Mouse (Mus musculus): ENCODE measurements at regions not wholly inside any gene's neighbourhood (a gene's known extent, or its start where the extent isn't known, plus 50 kb on each side); places are given as distances from the start of the nearest gene placed in this dataset.

- no peak for DNase-seq (ENCODE audit: low spot score in 2 of 2)
Measured at GRCm38 (mm10) chr1:92340644-92341043, 133.0 kb downstream of the Ndufa10 start.

- no peak for DNase-seq (ENCODE audit: low spot score in 2 of 2)
Measured at GRCm38 (mm10) chr1:92338589-92338988, 135.1 kb downstream of the Ndufa10 start.

- DNase-seq (ENCODE audit: low spot score in 2 of 2): no peak
Measured at GRCm38 (mm10) chr1:92337450-92337849, 136.2 kb downstream of the Ndufa10 start.

GRCm38 (mm10) chr1:92332248-92332584 is 136.7 kb upstream of the Hdac4 start:
- DNase-seq (ENCODE audit: low spot score in 2 of 2): no peak

- DNase-seq (ENCODE audit: low spot score in 2 of 2): no peak
Measured at GRCm38 (mm10) chr1:92331559-92332247, 136.2 kb upstream of the Hdac4 start.

- no peak for DNase-seq (ENCODE audit: low spot score in 2 of 2)
Measured at GRCm38 (mm10) chr1:92330181-92330580, 134.7 kb upstream of the Hdac4 start.

- no peak for DNase-seq (ENCODE audit: low spot score in 2 of 2)
Measured at GRCm38 (mm10) chr1:92329491-92329890, 134.0 kb upstream of the Hdac4 start.

- DNase-seq (ENCODE audit: low spot score in 2 of 2): no peak
Measured at GRCm38 (mm10) chr1:92327141-92327540, 131.6 kb upstream of the Hdac4 start.

- no peak for DNase-seq (ENCODE audit: low spot score in 2 of 2)
Measured at GRCm38 (mm10) chr1:92325281-92325680, 129.8 kb upstream of the Hdac4 start.

- DNase-seq (ENCODE audit: low spot score in 2 of 2): peak in 1 of 2 experiments; percentile 31
Measured at GRCm38 (mm10) chr1:92324091-92324950, 128.8 kb upstream of the Hdac4 start.

- DNase-seq (ENCODE audit: low spot score in 2 of 2): no peak
Measured at GRCm38 (mm10) chr1:92317131-92317530, 121.6 kb upstream of the Hdac4 start.

GRCm38 (mm10) chr1:92316191-92316723 is 120.8 kb upstream of the Hdac4 start:
- no peak for DNase-seq (ENCODE audit: low spot score in 2 of 2)

GRCm38 (mm10) chr1:92313001-92313597 is 117.6 kb upstream of the Hdac4 start:
- DNase-seq (ENCODE audit: low spot score in 2 of 2): no peak

GRCm38 (mm10) chr1:92309883-92310282 is 114.4 kb upstream of the Hdac4 start:
- no peak for DNase-seq (ENCODE audit: low spot score in 2 of 2)

GRCm38 (mm10) chr1:92309381-92309780 is 113.9 kb upstream of the Hdac4 start:
- DNase-seq (ENCODE audit: low spot score in 2 of 2): no peak

GRCm38 (mm10) chr1:92308537-92308936 is 113.0 kb upstream of the Hdac4 start:
- DNase-seq (ENCODE audit: low spot score in 2 of 2): no peak

GRCm38 (mm10) chr1:92306042-92306441 is 110.5 kb upstream of the Hdac4 start:
- no peak for DNase-seq (ENCODE audit: low spot score in 2 of 2)

- peak in 1 of 2 experiments; percentile 39 for DNase-seq (ENCODE audit: low spot score in 2 of 2)
Measured at GRCm38 (mm10) chr1:92299041-92299440, 103.5 kb upstream of the Hdac4 start.

GRCm38 (mm10) chr1:92292681-92293380 is 97.3 kb upstream of the Hdac4 start:
- DNase-seq (ENCODE audit: low spot score in 2 of 2): no peak

- DNase-seq (ENCODE audit: low spot score in 2 of 2): no peak
Measured at GRCm38 (mm10) chr1:92286966-92287342, 91.5 kb upstream of the Hdac4 start.

- no peak for DNase-seq (ENCODE audit: low spot score in 2 of 2)
Measured at GRCm38 (mm10) chr1:92286013-92286965, 90.8 kb upstream of the Hdac4 start.

All from frontal cortex, postnatal 25 days (tissue).